Mouse (Mus musculus) C2C12 (cell line): Measurements from ENCODE around the gene Ropn1l. TPM values are rescaled to one million over a fixed set of nuclear protein-coding genes. Genes with fewer than 3 reads are reported as not detected.

ENCODE experiments used
- H3K27me3 ChIP-seq: one replicate; pipeline ENCODE4 v1.6.1; 2011; ENCODE audit not compliant: control insufficient read depth, insufficient read depth, insufficient read length
- H3K36me3 ChIP-seq: one replicate; pipeline ENCODE4 v1.6.1; 2011; ENCODE audit not compliant: control insufficient read depth, insufficient read depth
- H3K4me3 ChIP-seq: one replicate; pipeline ENCODE4 v1.5.1; 2011; ENCODE audit warnings: mild to moderate bottlenecking, control low read depth; ENCODE audit not compliant: poor library complexity, insufficient read depth, severe bottlenecking
- H3K79me2 ChIP-seq: one replicate; pipeline ENCODE4 v1.6.1; 2011; ENCODE audit not compliant: control insufficient read depth, insufficient read depth
- H3K79me3 ChIP-seq: one replicate; pipeline ENCODE4 v1.6.1; 2011; ENCODE audit warnings: low read depth, control low read depth
- H3ac ChIP-seq: one replicate; pipeline ENCODE3; 2011; ENCODE audit warnings: low read depth; ENCODE audit not compliant: control insufficient read depth, insufficient read length
- CEBPB ChIP-seq: IDR thresholded peaks from one replicate; pipeline ENCODE4 v1.6.1; 2011; ENCODE audit warnings: low read depth, mild to moderate bottlenecking, control low read depth, moderate library complexity
- CTCF ChIP-seq: IDR thresholded peaks from one replicate; pipeline ENCODE4 v1.5.1; 2011; ENCODE audit not compliant: control insufficient read depth, insufficient read depth, insufficient read length
- FOSL1 ChIP-seq: IDR thresholded peaks from one replicate; pipeline ENCODE4 v1.8.0; 2011; ENCODE audit warnings: mild to moderate bottlenecking, low read length; ENCODE audit not compliant: poor library complexity, insufficient read depth, severe bottlenecking
- MAX ChIP-seq: IDR thresholded peaks from one replicate; pipeline ENCODE4 v1.6.1; 2011; ENCODE audit warnings: mild to moderate bottlenecking, control low read depth
- MYOD1 ChIP-seq: IDR thresholded peaks from one replicate; pipeline ENCODE4 v1.6.1; 2011; ENCODE audit warnings: low read depth; ENCODE audit not compliant: control insufficient read depth, insufficient read length
- MYOG ChIP-seq: IDR thresholded peaks from one replicate; pipeline ENCODE4 v1.6.1; 2011; ENCODE audit not compliant: control insufficient read depth, insufficient read length; ENCODE audit errors: extremely low read depth
- USF1 ChIP-seq: IDR thresholded peaks from one replicate; pipeline ENCODE4 v1.6.1; 2011; ENCODE audit warnings: low read depth, mild to moderate bottlenecking, control low read depth, moderate library complexity
- polyA plus RNA-seq: library from polyadenylated mRNA; unstranded; fragments of >200 nt; fragmentation: generic; extraction: Trizol; gene quantifications from one replicate; pipeline ENCODE4 v1.2.1, GENCODE M21; 2012; ENCODE audit warnings: missing spikeins

The Ropn1l gene
- polyA plus RNA-seq, 1 experiment, result 3.7 TPM

- H3ac ChIP-seq, result no peak overlapping the region
- H3K36me3 ChIP-seq, result peaks cover 40% of the 10 kb centered on the region
- H3K79me2 ChIP-seq, result no peaks in the 10 kb centered on the region
- no peaks in the 10 kb centered on the region for H3K79me3 ChIP-seq
- TF ChIP-seq CTCF (no peak), MAX (no peak), MYOD1 (no peak), USF1 (no peak), FOSL1 (no peak), CEBPB (no peak), MYOG (no peak)
- no peaks in the 10 kb centered on the region for H3K27me3 ChIP-seq
- H3K4me3 ChIP-seq, result no peak overlapping the region
Observed at GRCm38 (mm10) chr15:31454861-31455295, 1.3 kb upstream of the Ropn1l start.

- no peak for TF ChIP-seq USF1
- TF ChIP-seq FOSL1, result no peak
- no peak for TF ChIP-seq CEBPB
- TF ChIP-seq MYOD1, result no peak
- no peak for TF ChIP-seq MYOG
- TF ChIP-seq MAX, result no peak
- no peak overlapping the region for H3K4me3 ChIP-seq
Observed at GRCm38 (mm10) chr15:31454096-31454860, 741 bp upstream of the Ropn1l start.

GRCm38 (mm10) chr15:31452336-31453097 is 1.0 kb downstream of the Ropn1l start:
- Histone ChIP-seq H3K4me3 (no peak overlapping the region), H3ac (peak overlapping the region; percentile 30), H3K79me2 (no peaks in the 10 kb centered on the region), H3K79me3 (no peaks in the 10 kb centered on the region), H3K27me3 (no peaks in the 10 kb centered on the region), H3K36me3 (peaks cover 16% of the 10 kb centered on the region)
- TF ChIP-seq FOSL1 (no peak), MYOG (no peak), CTCF (no peak), USF1 (no peak), MAX (no peak), CEBPB (no peak), MYOD1 (no peak)

More at GRCm38 (mm10) chr15:31454096-31454860, 741 bp upstream of the Ropn1l start:
- Histone ChIP-seq H3ac (no peak overlapping the region), H3K36me3 (peaks cover 34% of the 10 kb centered on the region), H3K79me3 (no peaks in the 10 kb centered on the region), H3K79me2 (no peaks in the 10 kb centered on the region), H3K27me3 (no peaks in the 10 kb centered on the region)

GRCm38 (mm10) chr15:31449772-31450171 is 3.8 kb downstream of the Ropn1l start:
- H3K79me2 ChIP-seq, result no peaks in the 10 kb centered on the region
- TF ChIP-seq FOSL1 (no peak), CTCF (no peak), USF1 (no peak), MYOD1 (no peak), MYOG (no peak)
- no peaks in the 10 kb centered on the region for H3K27me3 ChIP-seq
- H3ac ChIP-seq, result no peak overlapping the region
- no peak overlapping the region for H3K4me3 ChIP-seq
- peaks cover 2% of the 10 kb centered on the region for H3K36me3 ChIP-seq
- no peaks in the 10 kb centered on the region for H3K79me3 ChIP-seq

- TF ChIP-seq CTCF (peak; percentile 63), USF1 (no peak), MYOD1 (no peak)
- H3K79me3 ChIP-seq, result no peaks in the 10 kb centered on the region
- H3ac ChIP-seq, result no peak overlapping the region
- H3K79me2 ChIP-seq, result no peaks in the 10 kb centered on the region
- H3K27me3 ChIP-seq, result no peaks in the 10 kb centered on the region
- H3K4me3 ChIP-seq, result no peak overlapping the region
- H3K36me3 ChIP-seq, result no peaks in the 10 kb centered on the region
Observed at GRCm38 (mm10) chr15:31447121-31447520, 6.4 kb downstream of the Ropn1l start.
